8 mouse cellular contexts compared by ENCODE assay signal in genomic region chr2:121449545-121450011, GRCm38 (mm10). TPM values are rescaled to one million over a fixed set of nuclear protein-coding genes. Genes with fewer than 3 reads are reported as not detected.
A peak's percentile ranks its signal among the peaks of the same experiment; 100 is the strongest.
DNase-seq lines count a peak whose midpoint lies in the region; ATAC-seq and TF ChIP-seq lines count a peak whose summit lies in the region.

No protein-coding gene starts in this region.

- H3K27me3 ChIP-seq in kidney, embryonic 14.5 days (ENCODE audit: control insufficient read depth, insufficient read depth, low read length), result no peaks in the 10 kb centered on the region
- no peaks in the 10 kb centered on the region for H3K27me3 ChIP-seq in forebrain, embryonic 16.5 days (replicated peaks; ENCODE audit: control insufficient read depth, insufficient read depth, low read length)
- no peaks in the 10 kb centered on the region for H3K27me3 ChIP-seq in liver, embryonic 11.5 days (replicated peaks; ENCODE audit: control insufficient read depth, insufficient read depth, low read length)
- no peaks in the 10 kb centered on the region for H3K27me3 ChIP-seq in small intestine, adult 2 months (ENCODE audit: control insufficient read depth, insufficient read depth, low read length)

- DNase-seq in kidney, postnatal 4 days, result no peak
- DNase-seq in liver, embryonic 11.5 days (ENCODE audit: low spot score), result no peak
- DNase-seq in right cerebral cortex, postnatal 25 days, result no peak
- no peak for DNase-seq in ovary, postnatal 36 days (ENCODE audit: low spot score)

- TF ChIP-seq CTCF in small intestine, adult 2 months (IDR thresholded peaks at IDR 0.05; ENCODE audit: extremely low read depth, insufficient read length, insufficient replicate concordance, low read depth, low read length), result no peak

- H3K4me2 ChIP-seq in kidney, embryonic 14.5 days (replicated peaks; ENCODE audit: low read depth, low read length), result peak overlapping the region; percentile 64
- peak overlapping the region; percentile 75 for H3K4me2 ChIP-seq in forebrain, embryonic 16.5 days (ENCODE audit: low read length)
- peak overlapping the region; percentile 95 for H3K4me2 ChIP-seq in liver, embryonic 11.5 days

- 0 out of 2 replicates have a peak, but pooled peaks cover 2% of the 10 kb centered on the region for H3K4me1 ChIP-seq in kidney, embryonic 14.5 days (ENCODE audit: control insufficient read depth, insufficient read depth, low read length)
- H3K4me1 ChIP-seq in forebrain, embryonic 16.5 days (replicated peaks; ENCODE audit: control insufficient read depth, insufficient read depth, low read length), result peaks cover 22% of the 10 kb centered on the region
- peaks cover 13% of the 10 kb centered on the region for H3K4me1 ChIP-seq in liver, embryonic 11.5 days (replicated peaks; ENCODE audit: control insufficient read depth, insufficient read depth, low read length)
- peaks cover 8% of the 10 kb centered on the region; the same call in 1 of the 2 replicates for H3K4me1 ChIP-seq in small intestine, adult 2 months (ENCODE audit: control insufficient read depth, insufficient read depth, insufficient read length, low read length)

- TF ChIP-seq POLR2A in small intestine, adult 2 months (IDR thresholded peaks at IDR 0.05; ENCODE audit: low read depth, low read length), result no peak

- H3K9me3 ChIP-seq in kidney, embryonic 14.5 days (ENCODE audit: control insufficient read depth, low read length), result no peaks in the 10 kb centered on the region
- no peaks in the 10 kb centered on the region for H3K9me3 ChIP-seq in forebrain, embryonic 16.5 days (ENCODE audit: control insufficient read depth, low read length)
- H3K9me3 ChIP-seq in liver, embryonic 11.5 days (ENCODE audit: control insufficient read depth, low read length), result no peaks in the 10 kb centered on the region

- peak overlapping the region; percentile 97 for H3K27ac ChIP-seq in kidney, embryonic 14.5 days (ENCODE audit: low read depth, low read length)
- H3K27ac ChIP-seq in forebrain, embryonic 16.5 days (ENCODE audit: low read length), result peak overlapping the region; percentile 96
- peak overlapping the region; percentile 94 for H3K27ac ChIP-seq in liver, embryonic 11.5 days (ENCODE audit: low read depth, low read length)
- peak overlapping the region; percentile 93 for H3K27ac ChIP-seq in small intestine, adult 2 months (ENCODE audit: insufficient read depth, low read depth, low read length)

- H3K4me3 ChIP-seq in kidney, embryonic 14.5 days (ENCODE audit: low read length), result peak overlapping the region; percentile 97
- peak overlapping the region; percentile 91 for H3K4me3 ChIP-seq in forebrain, embryonic 16.5 days (replicated peaks; ENCODE audit: low read length)
- peak overlapping the region; percentile 100 for H3K4me3 ChIP-seq in liver, embryonic 11.5 days (ENCODE audit: low read depth, low read length)
- peak overlapping the region; percentile 99 for H3K4me3 ChIP-seq in small intestine, adult 2 months (ENCODE audit: low read depth, low read length)

- peaks cover 22% of the 10 kb centered on the region for H3K36me3 ChIP-seq in kidney, embryonic 14.5 days (ENCODE audit: control insufficient read depth, insufficient read depth, low read length)
- H3K36me3 ChIP-seq in forebrain, embryonic 16.5 days (ENCODE audit: control insufficient read depth, insufficient read depth), result no peaks in the 10 kb centered on the region
- H3K36me3 ChIP-seq in liver, embryonic 11.5 days (ENCODE audit: control insufficient read depth, insufficient read depth, low read length), result peaks cover 18% of the 10 kb centered on the region
- H3K36me3 ChIP-seq in small intestine, adult 2 months (ENCODE audit: control insufficient read depth, insufficient read depth, low read length), result peaks cover 26% of the 10 kb centered on the region

- H3K9ac ChIP-seq in kidney, embryonic 14.5 days (ENCODE audit: low read depth, low read length), result peak overlapping the region; percentile 98
- H3K9ac ChIP-seq in forebrain, embryonic 16.5 days (replicated peaks; ENCODE audit: low read depth, low read length), result peak overlapping the region; percentile 85
- peak overlapping the region; percentile 95 for H3K9ac ChIP-seq in liver, embryonic 11.5 days (ENCODE audit: low read depth, low read length)

- under 1% methylated on average over 50 of the region's 54 CpGs for WGBS in kidney, embryonic 14.5 days
- under 1% methylated on average over 53 of the region's 54 CpGs for WGBS in forebrain, embryonic 16.5 days
- under 1% methylated on average over 54 of the region's 54 CpGs for WGBS in liver, embryonic 11.5 days
- WGBS in small intestine, adult 2 months, result under 1% methylated on average over 54 of the region's 54 CpGs

- ATAC-seq in kidney, embryonic 14.5 days (ENCODE audit: low FRiP score, low TSS enrichment), result peak; percentile 56
- ATAC-seq in activated CD4-positive, CD25-positive, alpha-beta regulatory T cell, adult 4 months, result peak; percentile 1
- peak; percentile 74 for ATAC-seq in forebrain, embryonic 16.5 days
- ATAC-seq in liver, embryonic 11.5 days (replicated peaks; ENCODE audit: low FRiP score), result peak; percentile 16

RNA-seq across cellular contexts. Expression of gene Serf2, which starts 0.6 kb away (rescaled TPM):
- polyA plus RNA-seq in kidney, embryonic 14.5 days (2014; fragmentation: Nextera tagmentation; extraction: Ambion mirVana), result 522 and 664 TPM in 2 replicates
- 1,000 to 10,000 TPM in 1 of 2 experiments, 100 to 1,000 TPM in 1; 759 to 1,222 TPM for polyA plus RNA-seq in activated CD4-positive, CD25-positive, alpha-beta regulatory T cell, adult 4 months (2017; shearing (Covaris generic))
- 254 and 305 TPM in 2 replicates for polyA plus RNA-seq in forebrain, embryonic 16.5 days (2015; fragmentation: Nextera tagmentation; extraction: Ambion mirVana)
- 385 and 481 TPM in 2 replicates for polyA plus RNA-seq in liver, embryonic 11.5 days (2014; fragmentation: Nextera tagmentation; extraction: Ambion mirVana)
- 475 and 539 TPM in 2 replicates for polyA plus RNA-seq in small intestine, adult 2 months (2012; rRNA removed)

RNA-seq across cellular contexts. Expression of gene Hypk, which starts 3.5 kb away (rescaled TPM):
- 116 and 147 TPM in 2 replicates for polyA plus RNA-seq in kidney, embryonic 14.5 days (2014; fragmentation: Nextera tagmentation; extraction: Ambion mirVana)
- polyA plus RNA-seq in activated CD4-positive, CD25-positive, alpha-beta regulatory T cell, adult 4 months (2017; shearing (Covaris generic)), result 100 to 1,000 TPM; 120 to 207 TPM
- 105 and 108 TPM in 2 replicates for polyA plus RNA-seq in forebrain, embryonic 16.5 days (2015; fragmentation: Nextera tagmentation; extraction: Ambion mirVana)
- 146 and 164 TPM in 2 replicates for polyA plus RNA-seq in liver, embryonic 11.5 days (2014; fragmentation: Nextera tagmentation; extraction: Ambion mirVana)
- polyA plus RNA-seq in small intestine, adult 2 months (2012; rRNA removed), result 1.5 and 3.3 TPM in 2 replicates

RNA-seq across cellular contexts. Expression of gene Ell3, which starts 5.5 kb away (rescaled TPM):
- polyA plus RNA-seq in kidney, embryonic 14.5 days (2014; fragmentation: Nextera tagmentation; extraction: Ambion mirVana), result 12.0 and 12.2 TPM in 2 replicates
- 1 to 10 TPM in 1 of 2 experiments, under 1 TPM in 1; 0.78 to 1.0 TPM for polyA plus RNA-seq in activated CD4-positive, CD25-positive, alpha-beta regulatory T cell, adult 4 months (2017; shearing (Covaris generic))
- 2.3 and 2.5 TPM in 2 replicates for polyA plus RNA-seq in forebrain, embryonic 16.5 days (2015; fragmentation: Nextera tagmentation; extraction: Ambion mirVana)
- 2.6 and 4.3 TPM in 2 replicates for polyA plus RNA-seq in liver, embryonic 11.5 days (2014; fragmentation: Nextera tagmentation; extraction: Ambion mirVana)
- 1.2 and 2.7 TPM in 2 replicates for polyA plus RNA-seq in small intestine, adult 2 months (2012; rRNA removed)

RNA-seq across cellular contexts. Expression of gene Serinc4, which starts 7.0 kb away (rescaled TPM):
- polyA plus RNA-seq in kidney, embryonic 14.5 days (2014; fragmentation: Nextera tagmentation; extraction: Ambion mirVana), result 0.20 and 0.24 TPM in 2 replicates
- polyA plus RNA-seq in activated CD4-positive, CD25-positive, alpha-beta regulatory T cell, adult 4 months (2017; shearing (Covaris generic)), result not detected
- 1.6 and 1.7 TPM in 2 replicates for polyA plus RNA-seq in forebrain, embryonic 16.5 days (2015; fragmentation: Nextera tagmentation; extraction: Ambion mirVana)
- polyA plus RNA-seq in liver, embryonic 11.5 days (2014; fragmentation: Nextera tagmentation; extraction: Ambion mirVana), result 0.12 TPM in 1 of 2 replicates, not detected in the other
- 0.06 and 0.10 TPM in 2 replicates for polyA plus RNA-seq in small intestine, adult 2 months (2012; rRNA removed)

RNA-seq across cellular contexts. Expression of gene Mfap1b, which starts 24.3 kb away (rescaled TPM):
- polyA plus RNA-seq in kidney, embryonic 14.5 days (2014; fragmentation: Nextera tagmentation; extraction: Ambion mirVana), result 47.8 and 53.2 TPM in 2 replicates
- polyA plus RNA-seq in activated CD4-positive, CD25-positive, alpha-beta regulatory T cell, adult 4 months (2017; shearing (Covaris generic)), result 100 to 1,000 TPM in 1 of 2 experiments, 10 to 100 TPM in 1; 82.1 to 109 TPM
- polyA plus RNA-seq in forebrain, embryonic 16.5 days (2015; fragmentation: Nextera tagmentation; extraction: Ambion mirVana), result 78.6 and 82.6 TPM in 2 replicates
- polyA plus RNA-seq in liver, embryonic 11.5 days (2014; fragmentation: Nextera tagmentation; extraction: Ambion mirVana), result 43.2 and 44.0 TPM in 2 replicates
- polyA plus RNA-seq in small intestine, adult 2 months (2012; rRNA removed), result 0.51 and 0.66 TPM in 2 replicates

Comparison
In these comparisons a context has a peak if more than half of its experiments do, and no peak if none do; other contexts are left out.
1. ATAC-seq: peak in every context shown above with its lines; median percentile 74 in forebrain, embryonic 16.5 days; 56 in kidney, embryonic 14.5 days; 16 in liver, embryonic 11.5 days; 1 in activated CD4-positive, CD25-positive, alpha-beta regulatory T cell, adult 4 months.
2. RNA of gene Hypk, which starts 3.5 kb away (polyA plus RNA-seq): 120 to 207 TPM in activated CD4-positive, CD25-positive, alpha-beta regulatory T cell, adult 4 months, 146 to 164 TPM in liver, embryonic 11.5 days, 116 to 147 TPM in kidney, embryonic 14.5 days and 105 to 108 TPM in forebrain, embryonic 16.5 days; 1.5 to 3.3 TPM in small intestine, adult 2 months; every median in the first group is over 10 times any median in the second.
3. Peak in every context shown above with its lines, with median percentiles within 50 percentile points of each other: H3K27ac ChIP-seq, H3K4me2 ChIP-seq, H3K4me3 ChIP-seq and H3K9ac ChIP-seq.